Mouse (Mus musculus) CD8-positive naive resting alpha-beta T cell, adult 57 days (primary cell): ENCODE data around the gene Apol11a. TPM values are rescaled to one million over a fixed set of nuclear protein-coding genes. Genes with fewer than 3 reads are reported as not detected.

Experiments
- total RNA-seq: library from RNA; stranded (reverse); gene quantifications from one replicate; pipeline ENCODE4 v1.2.4, GENCODE M21; 2023

Apol11a gene
- 2.7 TPM for total RNA-seq

DNA sequence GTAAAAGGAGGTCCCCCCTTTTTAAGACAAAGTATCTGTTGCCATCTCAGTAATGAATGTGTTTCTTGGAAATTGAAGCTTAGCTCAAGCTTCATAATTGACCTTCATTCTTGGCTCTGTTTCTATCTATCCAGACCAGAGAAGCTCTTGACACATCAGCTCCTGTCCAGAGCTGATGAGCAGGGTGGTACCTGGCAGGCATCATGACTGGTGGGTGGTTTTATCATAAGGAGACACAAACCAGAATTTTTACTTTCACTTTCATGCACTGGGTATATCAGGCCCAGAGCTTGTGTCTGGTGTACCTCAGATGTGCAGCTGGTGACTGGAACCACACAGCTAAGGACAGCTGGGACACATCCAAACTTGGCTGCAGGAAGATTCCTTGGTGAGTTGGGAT lies at the start of gene Apol11a:
Gene Apol11a, plus strand, starts transcription at position 306 of the 400 bp plus-strand sequence.

GRCm38 (mm10) chr15:77476693-77477092 lies 31.4 kb upstream of the Apol11a start, which contains the start of gene Apol10a:
Apol10a (plus strand) TSS chr15:77477047.

DNA sequence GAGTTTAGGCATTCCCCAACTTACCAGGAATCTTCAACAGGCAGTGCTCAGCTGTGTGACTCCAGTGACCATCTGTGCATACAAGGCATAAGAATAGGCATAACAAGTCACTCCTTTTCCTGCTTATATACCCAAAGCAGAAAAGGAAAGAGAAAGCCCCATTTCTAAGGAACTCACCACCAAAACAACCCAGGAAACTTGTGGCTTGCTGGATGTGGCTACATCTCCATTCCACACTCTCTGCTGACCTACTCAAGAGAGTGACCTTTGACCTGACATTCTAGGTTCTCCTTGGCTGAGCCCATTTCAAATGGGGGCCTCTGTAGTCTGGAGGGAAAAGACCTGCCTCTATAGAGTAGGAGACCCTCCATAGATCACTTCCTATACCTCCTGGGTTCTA lies 25.1 kb downstream of the Apol11a start, which contains the start of gene Apol7c:
Gene Apol7c, minus strand, starts transcription at position 101 of the 400 bp plus-strand sequence.

DNA sequence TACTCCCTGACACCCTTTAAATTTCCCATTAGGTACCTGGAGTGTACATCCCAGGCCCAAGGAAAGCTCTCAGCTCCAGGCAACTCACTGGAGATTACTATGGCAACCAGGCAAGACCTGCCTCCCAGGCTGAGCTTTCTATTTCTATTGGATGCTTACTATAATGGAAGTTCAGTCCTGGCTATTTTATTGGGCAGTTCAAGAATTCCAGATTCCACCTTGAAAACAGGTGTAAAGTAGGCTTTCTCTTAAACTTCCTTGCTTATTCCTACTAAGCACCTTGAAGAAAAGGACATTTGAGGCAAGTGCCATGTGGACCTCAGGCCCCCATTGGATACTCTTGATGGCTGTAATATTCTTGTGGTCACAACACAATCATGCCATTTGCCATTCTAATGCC lies 53.7 kb downstream of the Apol11a start, which contains the start of gene 1700025B11Rik:
Gene 1700025B11Rik, minus strand, starts transcription at position 101 of the 400 bp plus-strand sequence.

Other genes starting within 250 kb of the Apol11a start
- not detected for gene Rbfox2, start 201.3 kb upstream of the Apol11a start, total RNA-seq
- not detected for gene Apol7a, start 109.2 kb upstream of the Apol11a start, total RNA-seq
- 1.1 TPM for gene Apol9a, start 97.1 kb upstream of the Apol11a start, total RNA-seq
- 2.5 TPM for gene Apol7b, start 60.8 kb upstream of the Apol11a start, total RNA-seq
- not detected for gene Apol10a, start 31.2 kb upstream of the Apol11a start, total RNA-seq
- 1.5 TPM for gene Apol7c, start 25.0 kb downstream of the Apol11a start, total RNA-seq
- not detected for gene 1700025B11Rik, start 53.6 kb downstream of the Apol11a start, total RNA-seq
- 1.3 TPM for gene Apol10b, start 87.9 kb downstream of the Apol11a start, total RNA-seq
- gene Gm36245, start 91.0 kb downstream of the Apol11a start, total RNA-seq: not detected
- 8.4 TPM for gene Apol11b, start 135.0 kb downstream of the Apol11a start, total RNA-seq
- 87.3 TPM for gene Apol7e, start 190.6 kb downstream of the Apol11a start, total RNA-seq
- 4.7 TPM for gene Apol9b, start 220.8 kb downstream of the Apol11a start, total RNA-seq
- gene Apol8, start 248.7 kb downstream of the Apol11a start, total RNA-seq: 13.4 TPM